Mouse (Mus musculus) adrenal gland, postnatal 4 days (tissue): ENCODE measurements around the gene Otof. TPM values are rescaled to one million over a fixed set of nuclear protein-coding genes. Genes with fewer than 3 reads are reported as not detected.

Source experiments
- DNase-seq, 2 experiments: peaks; one replicate each; pipeline ENCODE4 v3.0.0; 2021 to 2022; ENCODE audit warnings: low spot score in 2 of 2, mixed read lengths in 2 of 2
- total RNA-seq, 2 experiments: library from RNA; stranded (reverse); gene quantifications; 2 replicates each; pipeline ENCODE4 v1.2.3; 2021

Gene Otof
- total RNA-seq, 2 experiments from 2014 or later = 0.17 to 0.22 TPM

- peak; percentile 27 to 29 for DNase-seq
Observed at GRCm38 (mm10) chr5:30343107-30343506, 118.6 kb downstream of the Otof start.

- DNase-seq = no peak
Observed at GRCm38 (mm10) chr5:30342601-30343015, 119.1 kb downstream of the Otof start.

- DNase-seq = no peak
Observed at GRCm38 (mm10) chr5:30341601-30342365, 119.9 kb downstream of the Otof start.

GRCm38 (mm10) chr5:30340815-30341214, 120.9 kb downstream of the Otof start:
- no peak for DNase-seq

Other genes with a start within 250 kb of the Otof start
- 10 to 100 TPM; 27.2 to 30.9 TPM for gene Selenoi, start 229.4 kb downstream of the Otof start, total RNA-seq
- 1 to 10 TPM in 1 of 2 experiments, under 1 TPM in 1; 0.76 to 1.6 TPM for gene Drc1, start 180.5 kb downstream of the Otof start, total RNA-seq
- gene 1700001C02Rik, start 4.1 kb upstream of the Otof start, total RNA-seq = not detected
- gene Cib4, start 83.9 kb upstream of the Otof start, total RNA-seq = under 1 TPM; 0.53 to 0.99 TPM
- 100 to 1,000 TPM; 684 to 719 TPM for gene Kcnk3, start 126.2 kb upstream of the Otof start, total RNA-seq
- gene Slc35f6, start 186.0 kb upstream of the Otof start, total RNA-seq = 10 to 100 TPM; 33.5 to 33.7 TPM
- gene Cenpa, start 204.8 kb upstream of the Otof start, total RNA-seq = 10 to 100 TPM; 61.3 to 62.0 TPM
- 10 to 100 TPM; 10.8 to 16.0 TPM for gene Dpysl5, start 249.6 kb upstream of the Otof start, total RNA-seq